Mouse (Mus musculus): Measurements from ENCODE around the gene Slc25a17. TPM values are rescaled to one million over a fixed set of nuclear protein-coding genes. Genes with fewer than 3 reads are reported as not detected.

Gene Slc25a17
- polyA plus RNA-seq (2012; rRNA removed; ENCODE audit: low replicate concordance): 59.4 and 61.8 TPM in 2 replicates

DNA sequence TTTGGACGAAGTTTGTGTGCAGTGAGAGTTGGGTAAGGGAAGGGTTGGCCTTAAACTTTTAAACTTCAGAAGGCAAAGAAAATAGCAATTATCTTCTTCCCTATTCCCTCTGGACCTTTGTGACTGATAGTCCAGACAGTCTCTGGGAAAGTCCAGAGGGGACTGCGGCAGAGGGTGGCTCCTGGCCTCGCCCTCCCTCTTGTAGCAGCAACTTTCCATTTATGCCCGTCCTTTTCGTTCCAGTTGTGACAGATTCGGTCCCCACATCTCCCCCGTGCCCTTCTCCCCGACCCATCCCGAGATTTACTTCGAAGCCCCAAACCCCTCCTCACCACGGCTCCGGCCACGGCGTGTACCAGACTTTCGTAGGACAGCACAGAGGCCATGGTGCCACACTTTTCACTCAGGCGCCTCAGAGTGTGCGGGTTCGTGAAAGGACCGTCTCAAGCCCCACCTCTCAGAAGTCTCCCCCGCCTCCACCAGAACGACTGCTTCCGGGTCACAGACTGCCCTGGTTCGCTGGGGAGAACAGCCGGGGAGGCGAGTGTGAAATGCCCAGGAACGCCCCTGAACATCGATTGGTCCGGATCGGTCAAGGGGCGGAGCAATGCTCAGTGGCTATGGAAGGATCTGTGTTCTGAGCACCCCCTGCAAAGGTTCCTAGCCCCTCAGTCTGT, at the start of gene Slc25a17:
Slc25a17 (minus strand) TSS at position 468 of the 677 bp plus-strand sequence.

DNA sequence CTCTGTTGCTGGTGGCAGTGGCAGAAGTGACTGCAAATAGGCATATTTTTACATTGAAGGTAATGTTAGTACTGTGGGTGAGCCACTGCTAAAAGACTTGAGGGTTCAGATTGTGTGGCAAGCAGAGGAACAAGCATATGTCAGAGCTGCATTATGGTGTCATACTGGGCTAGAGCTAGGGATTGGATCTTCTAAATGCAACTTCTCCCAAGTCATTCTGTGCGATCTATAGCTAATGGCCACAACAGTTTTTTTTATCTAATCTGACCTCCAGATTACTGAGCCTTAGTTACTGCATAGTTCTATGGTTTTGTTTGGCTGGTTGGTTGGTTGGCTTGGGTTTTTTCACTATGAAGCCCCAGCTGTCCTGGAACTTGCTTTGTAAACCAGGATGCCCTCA, 47.6 kb upstream of the Slc25a17 start, which contains the start of gene Dnajb7:
Dnajb7 (minus strand) TSS at position 101 of the 400 bp plus-strand sequence.

DNA sequence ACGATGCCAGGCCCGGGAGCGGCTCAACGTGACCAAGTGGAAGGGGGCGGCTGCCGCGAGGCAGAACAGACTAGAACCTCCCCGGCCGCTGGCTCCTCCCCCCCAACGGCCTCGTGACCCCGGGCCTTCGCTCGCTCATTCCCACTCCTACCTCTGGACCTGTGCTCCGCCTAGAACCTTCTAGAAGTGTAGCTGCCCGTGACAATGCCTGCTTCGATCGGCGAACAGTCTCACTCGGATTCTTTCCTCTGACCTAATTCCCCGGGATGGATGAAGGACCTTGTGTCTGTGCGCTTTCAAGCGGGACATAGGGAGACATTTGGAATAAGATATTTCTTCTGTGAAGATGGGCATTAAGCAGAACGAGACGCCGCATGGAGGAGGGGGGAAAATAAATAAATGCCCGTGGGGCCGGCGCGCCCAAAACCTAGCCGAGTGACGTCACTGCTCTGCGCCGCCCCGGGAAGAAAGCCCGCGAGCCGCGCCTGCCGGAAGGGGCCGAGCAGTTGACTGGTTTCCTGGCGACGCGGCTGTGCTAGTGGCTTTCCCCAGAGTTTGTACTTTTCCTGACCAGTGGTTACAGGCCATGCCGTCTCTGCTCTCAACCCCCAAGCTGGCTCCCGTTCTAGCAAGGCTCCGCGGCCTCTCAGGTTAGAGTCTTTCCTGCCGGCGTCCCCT, 39.2 kb upstream of the Slc25a17 start, which contains the start of the genes St13 and Xpnpep3:
St13 (minus strand) TSS at position 440 of the 678 bp plus-strand sequence.
Xpnpep3 (plus strand) TSS at position 501 of the 678 bp plus-strand sequence.

Other genes starting within 250 kb of the Slc25a17 start
- 18.7 and 34.3 TPM in 2 replicates for gene Mrtfa, start 170.1 kb downstream of the Slc25a17 start, polyA plus RNA-seq (2012; rRNA removed; ENCODE audit: low replicate concordance)
- gene Mchr1, start 125.3 kb downstream of the Slc25a17 start, polyA plus RNA-seq (2012; rRNA removed; ENCODE audit: low replicate concordance): 0.14 and 0.89 TPM in 2 replicates
- 43.0 and 58.0 TPM in 2 replicates for gene St13, start 39.3 kb upstream of the Slc25a17 start, polyA plus RNA-seq (2012; rRNA removed; ENCODE audit: low replicate concordance)
- 13.1 and 17.1 TPM in 2 replicates for gene Xpnpep3, start 39.3 kb upstream of the Slc25a17 start, polyA plus RNA-seq (2012; rRNA removed; ENCODE audit: low replicate concordance)
- gene Dnajb7, start 47.5 kb upstream of the Slc25a17 start, polyA plus RNA-seq (2012; rRNA removed; ENCODE audit: low replicate concordance): not detected in 2 replicates
- 53.2 and 60.3 TPM in 2 replicates for gene Rbx1, start 105.5 kb upstream of the Slc25a17 start, polyA plus RNA-seq (2012; rRNA removed; ENCODE audit: low replicate concordance)
- 21.0 and 52.6 TPM in 2 replicates for gene Ep300, start 224.5 kb upstream of the Slc25a17 start, polyA plus RNA-seq (2012; rRNA removed; ENCODE audit: low replicate concordance)

Data from subcutaneous adipose tissue, adult 2 months (tissue).